ENCODE assay signal across 1 mouse cellular context in genomic region chr1:131526371-131527270, GRCm38 (mm10).
TF ChIP-seq lines count a peak whose summit lies in the region.

No protein-coding gene starts in this region.

TF ChIP-seq in CH12.LX, 34 proteins besides CTCF, POLR2A, EP300 and RAD21 (continued from another document):
- TF ChIP-seq ZMIZ1 (IDR thresholded peaks at IDR 0.05; ENCODE audit: low read depth, low read length) (no peak), HCFC1 (IDR thresholded peaks at IDR 0.05; ENCODE audit: low read depth, low read length) (no peak), BHLHE40 (IDR thresholded peaks at IDR 0.05; ENCODE audit: low read depth, low read length) (peak; percentile 29; the same call in 1 of the 2 replicates), ZC3H11A (IDR thresholded peaks at IDR 0.05; ENCODE audit: low read depth, low read length) (no peak), MAFK (IDR thresholded peaks at IDR 0.05; ENCODE audit: insufficient replicate concordance, low read length) (no peak), USF2 (conservative IDR thresholded peaks at IDR 0.05; ENCODE audit: low read depth, low read length) (no peak), KAT2A (IDR thresholded peaks at IDR 0.05; ENCODE audit: insufficient replicate concordance, low read length) (no peak), MAX (IDR thresholded peaks at IDR 0.05; ENCODE audit: low read length) (peak; percentile 29; the same call in 1 of the 2 replicates), TBP (conservative IDR thresholded peaks at IDR 0.05; ENCODE audit: low read depth, low read length) (no peak), CHD1 (IDR thresholded peaks at IDR 0.05; ENCODE audit: low read depth, low read length) (0 out of 2 replicates have a peak, but pooled peaks have one; percentile 54), TCF12 (IDR thresholded peaks at IDR 0.05; ENCODE audit: low read depth, low read length) (0 out of 2 replicates have a peak, but pooled peaks have one; percentile 24), SIN3A (IDR thresholded peaks at IDR 0.05; ENCODE audit: low read length) (0 out of 2 replicates have a peak, but pooled peaks have one; percentile 69), ZKSCAN1 (IDR thresholded peaks at IDR 0.05; ENCODE audit: borderline replicate concordance, low read depth, low read length) (no peak)
